Mouse (Mus musculus): ENCODE data around the gene Gnao1. TPM values are rescaled to one million over a fixed set of nuclear protein-coding genes. Genes with fewer than 3 reads are reported as not detected.

The Gnao1 gene
- polyA plus RNA-seq, 1 experiment from 2014 or later: 17.4 TPM

DNA sequence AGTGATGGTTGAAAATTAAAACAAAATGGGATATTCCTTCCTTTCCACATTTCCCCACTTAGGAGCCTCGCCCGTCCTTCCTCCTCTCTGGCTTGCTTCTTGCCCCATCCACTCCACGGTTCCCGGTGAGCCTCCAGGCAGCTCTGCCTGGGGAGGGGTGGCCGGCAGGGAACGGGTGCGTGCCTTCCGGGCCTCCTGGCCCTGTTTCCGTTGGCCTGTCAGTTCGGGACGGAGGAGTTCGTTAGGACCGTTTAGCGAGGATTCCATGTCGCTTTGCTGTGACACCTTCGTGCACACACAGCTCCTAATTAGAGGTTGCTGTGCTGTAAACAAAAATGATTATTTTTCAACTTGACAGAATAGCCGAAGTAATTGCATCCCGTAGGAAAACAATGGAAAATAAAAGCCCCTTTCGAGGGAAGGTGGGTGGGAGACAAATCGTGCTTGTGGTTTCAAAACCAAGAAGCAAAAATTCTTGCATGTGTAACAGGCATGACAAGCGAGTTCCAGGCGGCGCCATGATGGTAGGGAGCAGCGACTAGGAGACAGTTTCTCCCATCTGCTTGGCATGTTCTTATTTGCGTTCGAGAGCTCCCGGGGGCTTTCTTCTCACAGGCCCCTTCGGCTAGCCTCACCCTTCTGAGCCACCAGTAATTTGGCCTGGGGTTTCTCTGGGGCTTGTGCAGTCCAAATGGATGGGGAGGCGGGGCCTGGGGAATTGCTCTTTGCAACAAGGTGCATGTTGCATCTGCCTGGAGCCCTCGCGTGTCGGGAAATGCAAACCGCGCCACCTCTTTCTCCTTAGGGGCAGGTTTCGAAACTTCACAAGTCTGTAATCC lies 3.0 kb downstream of the Gnao1 start:
- WGBS: 11% methylated on average over 35 of the region's 35 CpGs
- H3K4me3 ChIP-seq (ENCODE audit: control insufficient read depth in 1 of 2, insufficient read depth in 1 of 2, low read depth in 1 of 2, low read length in 2 of 2): peak overlapping the region; percentile 28 to 32
- peak overlapping the region; percentile 8; the same call in 1 of the 2 replicates for H3K9ac ChIP-seq (ENCODE audit: low read length)
- peaks cover 16% of the 10 kb centered on the region for H3K27me3 ChIP-seq (ENCODE audit: control insufficient read depth, insufficient read depth, low read length)
- H3K36me3 ChIP-seq (ENCODE audit: control insufficient read depth, insufficient read depth, low read length): no peaks in the 10 kb centered on the region
- peaks cover 8 to 12% of the 10 kb centered on the region in 2 experiments for H3K4me1 ChIP-seq (ENCODE audit: control insufficient read depth in 2 of 2, insufficient read depth in 2 of 2, low read length in 2 of 2)
- H3K27ac ChIP-seq (replicated peaks in 1 of 2; ENCODE audit: control insufficient read depth in 1 of 2, insufficient read depth in 1 of 2, low read depth in 2 of 2, low read length in 2 of 2): no peak overlapping the region
- H3K9me3 ChIP-seq (ENCODE audit: control insufficient read depth, low read length): no peaks in the 10 kb centered on the region
- no peak for ATAC-seq (ENCODE audit: insufficient number of reproducible peaks, insufficient read depth, low FRiP score, low read depth)
- peak overlapping the region; percentile 96 for H3K4me2 ChIP-seq (ENCODE audit: low read length)

GRCm38 (mm10) chr8:93813405-93813761 lies 3.6 kb downstream of the Gnao1 start:
- Histone ChIP-seq H3K27me3 (ENCODE audit: control insufficient read depth, insufficient read depth, low read length) (peaks cover 16% of the 10 kb centered on the region), H3K9me3 (ENCODE audit: control insufficient read depth, low read length) (no peaks in the 10 kb centered on the region), H3K4me1 (ENCODE audit: control insufficient read depth in 2 of 2, insufficient read depth in 2 of 2, low read length in 2 of 2) (peaks cover 8 to 12% of the 10 kb centered on the region in 2 experiments), H3K9ac (ENCODE audit: low read length) (peak overlapping the region; percentile 62), H3K36me3 (ENCODE audit: control insufficient read depth, insufficient read depth, low read length) (0 out of 2 replicates have a peak, but pooled peaks cover 5% of the 10 kb centered on the region), H3K27ac (replicated peaks in 1 of 2; ENCODE audit: control insufficient read depth in 1 of 2, insufficient read depth in 1 of 2, low read depth in 2 of 2, low read length in 2 of 2) (no peak overlapping the region), H3K4me2 (ENCODE audit: low read length) (peak overlapping the region; percentile 96), H3K4me3 (ENCODE audit: control insufficient read depth in 1 of 2, insufficient read depth in 1 of 2, low read depth in 1 of 2, low read length in 2 of 2) (peak overlapping the region; percentile 28 to 32)
- peak; percentile 69 for ATAC-seq (ENCODE audit: insufficient number of reproducible peaks, insufficient read depth, low FRiP score, low read depth)
- WGBS: 0% methylated on average over 26 of the region's 26 CpGs

GRCm38 (mm10) chr8:93814266-93814665 lies 4.5 kb downstream of the Gnao1 start:
- H3K27ac ChIP-seq (replicated peaks in 1 of 2; ENCODE audit: control insufficient read depth in 1 of 2, insufficient read depth in 1 of 2, low read depth in 2 of 2, low read length in 2 of 2): no peak overlapping the region
- H3K9me3 ChIP-seq (ENCODE audit: control insufficient read depth, low read length): no peaks in the 10 kb centered on the region
- no peak overlapping the region for H3K4me2 ChIP-seq (ENCODE audit: low read length)
- peaks cover 8 to 12% of the 10 kb centered on the region in 2 experiments for H3K4me1 ChIP-seq (ENCODE audit: control insufficient read depth in 2 of 2, insufficient read depth in 2 of 2, low read length in 2 of 2)
- 59% methylated on average over 6 of the region's 6 CpGs for WGBS
- H3K36me3 ChIP-seq (ENCODE audit: control insufficient read depth, insufficient read depth, low read length): 0 out of 2 replicates have a peak, but pooled peaks cover 11% of the 10 kb centered on the region
- no peak for ATAC-seq (ENCODE audit: insufficient number of reproducible peaks, insufficient read depth, low FRiP score, low read depth)
- no peak overlapping the region for H3K9ac ChIP-seq (ENCODE audit: low read length)
- peaks cover 16% of the 10 kb centered on the region for H3K27me3 ChIP-seq (ENCODE audit: control insufficient read depth, insufficient read depth, low read length)
- H3K4me3 ChIP-seq (ENCODE audit: control insufficient read depth in 1 of 2, insufficient read depth in 1 of 2, low read depth in 1 of 2, low read length in 2 of 2): no peak overlapping the region

DNA sequence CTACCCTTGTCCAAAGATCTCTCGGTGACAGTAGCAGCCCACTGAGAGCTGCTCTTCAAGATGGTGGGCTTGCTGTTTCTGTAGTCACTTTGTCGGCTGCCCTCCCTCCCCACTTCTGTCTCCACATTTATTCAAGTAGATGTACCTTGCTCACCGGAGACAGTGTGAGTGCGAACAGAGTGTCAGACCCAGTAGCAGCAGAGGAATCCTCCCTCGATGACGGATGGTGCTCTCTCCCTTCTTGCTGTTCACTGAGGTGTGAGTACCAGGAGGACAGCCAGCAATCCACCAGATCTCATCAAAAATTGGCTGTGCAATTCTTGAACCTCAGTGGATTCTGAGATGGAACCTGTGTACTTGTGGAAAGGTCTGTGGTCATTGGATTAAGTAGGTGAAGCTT lies 6.5 kb downstream of the Gnao1 start:
- Histone ChIP-seq H3K27me3 (ENCODE audit: control insufficient read depth, insufficient read depth, low read length) (peaks cover 13% of the 10 kb centered on the region), H3K9ac (ENCODE audit: low read length) (no peak overlapping the region), H3K36me3 (ENCODE audit: control insufficient read depth, insufficient read depth, low read length) (0 out of 2 replicates have a peak, but pooled peaks cover 11% of the 10 kb centered on the region), H3K4me2 (ENCODE audit: low read length) (no peak overlapping the region), H3K4me3 (ENCODE audit: control insufficient read depth in 1 of 2, insufficient read depth in 1 of 2, low read depth in 1 of 2, low read length in 2 of 2) (no peak overlapping the region), H3K4me1 (ENCODE audit: control insufficient read depth in 2 of 2, insufficient read depth in 2 of 2, low read length in 2 of 2) (peaks cover 8 to 12% of the 10 kb centered on the region in 2 experiments), H3K27ac (replicated peaks in 1 of 2; ENCODE audit: control insufficient read depth in 1 of 2, insufficient read depth in 1 of 2, low read depth in 2 of 2, low read length in 2 of 2) (no peak overlapping the region), H3K9me3 (ENCODE audit: control insufficient read depth, low read length) (no peaks in the 10 kb centered on the region)
- ATAC-seq (ENCODE audit: insufficient number of reproducible peaks, insufficient read depth, low FRiP score, low read depth): no peak
- WGBS: 66% methylated on average over 6 of the region's 6 CpGs

DNA sequence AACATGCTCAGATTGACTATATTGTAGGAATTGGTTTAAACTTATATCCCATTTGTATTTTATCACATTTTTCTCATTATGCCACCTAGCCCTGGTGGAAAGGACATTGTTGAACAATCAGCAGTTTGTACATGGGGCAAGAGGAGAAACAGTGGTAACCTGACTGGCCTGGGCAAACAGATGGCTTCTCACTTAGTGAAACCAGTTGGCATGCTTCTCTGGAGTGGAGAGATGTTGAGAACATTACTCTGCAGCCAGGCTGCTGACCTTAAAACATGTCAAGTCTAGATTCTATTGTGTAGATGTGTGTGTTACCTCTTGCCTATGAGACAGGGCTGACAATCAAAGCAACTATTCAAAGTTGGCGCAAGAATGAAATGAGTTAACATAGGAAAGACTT lies 7.6 kb downstream of the Gnao1 start:
- no peak overlapping the region for H3K4me2 ChIP-seq (ENCODE audit: low read length)

DNA sequence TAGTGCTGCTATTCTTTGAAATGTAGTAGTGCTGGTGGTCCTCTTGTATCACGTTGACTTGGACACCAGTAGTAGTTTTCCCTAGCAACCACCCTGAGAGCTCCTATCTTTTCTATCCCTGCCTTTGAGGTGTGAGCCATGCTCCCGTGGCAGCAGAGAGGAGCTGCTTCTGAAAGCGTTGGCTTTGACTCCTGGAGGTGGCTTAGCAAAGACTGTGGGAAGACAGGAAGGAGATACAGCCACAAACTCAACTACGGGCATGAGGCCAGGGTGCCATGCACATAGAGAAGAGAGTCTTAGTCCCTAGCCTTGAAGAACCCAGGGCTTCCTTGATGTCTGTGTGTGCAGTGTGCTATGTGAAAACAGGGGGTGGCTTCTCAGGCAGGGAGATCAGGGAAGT lies 10.2 kb downstream of the Gnao1 start:
- 0 out of 2 replicates have a peak, but pooled peaks cover 11% of the 10 kb centered on the region for H3K36me3 ChIP-seq (ENCODE audit: control insufficient read depth, insufficient read depth, low read length)
- H3K9me3 ChIP-seq (ENCODE audit: control insufficient read depth, low read length): no peaks in the 10 kb centered on the region
- H3K27me3 ChIP-seq (ENCODE audit: control insufficient read depth, insufficient read depth, low read length): no peaks in the 10 kb centered on the region
- no peak for ATAC-seq (ENCODE audit: insufficient number of reproducible peaks, insufficient read depth, low FRiP score, low read depth)
- no peak overlapping the region for H3K4me2 ChIP-seq (ENCODE audit: low read length)
- 48% methylated on average over 4 of the region's 4 CpGs for whole genome bisulfite sequencing
- H3K9ac ChIP-seq (ENCODE audit: low read length): no peak overlapping the region
- no peak overlapping the region for H3K4me3 ChIP-seq (ENCODE audit: control insufficient read depth in 1 of 2, insufficient read depth in 1 of 2, low read depth in 1 of 2, low read length in 2 of 2)
- H3K27ac ChIP-seq (replicated peaks in 1 of 2; ENCODE audit: control insufficient read depth in 1 of 2, insufficient read depth in 1 of 2, low read depth in 2 of 2, low read length in 2 of 2): no peak overlapping the region
- H3K4me1 ChIP-seq (ENCODE audit: control insufficient read depth in 2 of 2, insufficient read depth in 2 of 2, low read length in 2 of 2): peaks cover 0 to 4% of the 10 kb centered on the region in 2 experiments; a peak in 1 of 4 replicates

More for the DNA sequence above, 7.6 kb downstream of the Gnao1 start:
- Histone ChIP-seq H3K27me3 (ENCODE audit: control insufficient read depth, insufficient read depth, low read length) (peaks cover 3% of the 10 kb centered on the region), H3K27ac (replicated peaks in 1 of 2; ENCODE audit: control insufficient read depth in 1 of 2, insufficient read depth in 1 of 2, low read depth in 2 of 2, low read length in 2 of 2) (no peak overlapping the region), H3K4me3 (ENCODE audit: control insufficient read depth in 1 of 2, insufficient read depth in 1 of 2, low read depth in 1 of 2, low read length in 2 of 2) (no peak overlapping the region), H3K4me1 (ENCODE audit: control insufficient read depth in 2 of 2, insufficient read depth in 2 of 2, low read length in 2 of 2) (peaks cover 8 to 13% of the 10 kb centered on the region in 2 experiments), H3K36me3 (ENCODE audit: control insufficient read depth, insufficient read depth, low read length) (0 out of 2 replicates have a peak, but pooled peaks cover 11% of the 10 kb centered on the region), H3K9me3 (ENCODE audit: control insufficient read depth, low read length) (no peaks in the 10 kb centered on the region), H3K9ac (ENCODE audit: low read length) (no peak overlapping the region)
- ATAC-seq (ENCODE audit: insufficient number of reproducible peaks, insufficient read depth, low FRiP score, low read depth): no peak
- WGBS: 92% methylated on average over 1 of the region's 1 CpGs

GRCm38 (mm10) chr8:93821327-93821726 lies 11.6 kb downstream of the Gnao1 start:
- H3K4me2 ChIP-seq (ENCODE audit: low read length): no peak overlapping the region
- WGBS: 89% methylated on average over 7 of the region's 7 CpGs
- H3K27ac ChIP-seq (replicated peaks in 1 of 2; ENCODE audit: control insufficient read depth in 1 of 2, insufficient read depth in 1 of 2, low read depth in 2 of 2, low read length in 2 of 2): no peak overlapping the region
- no peaks in the 10 kb centered on the region for H3K9me3 ChIP-seq (ENCODE audit: control insufficient read depth, low read length)
- no peak for ATAC-seq (ENCODE audit: insufficient number of reproducible peaks, insufficient read depth, low FRiP score, low read depth)
- H3K36me3 ChIP-seq (ENCODE audit: control insufficient read depth, insufficient read depth, low read length): 0 out of 2 replicates have a peak, but pooled peaks cover 11% of the 10 kb centered on the region
- no peaks in the 10 kb centered on the region for H3K27me3 ChIP-seq (ENCODE audit: control insufficient read depth, insufficient read depth, low read length)
- H3K9ac ChIP-seq (ENCODE audit: low read length): no peak overlapping the region
- peaks cover 0 to 4% of the 10 kb centered on the region in 2 experiments; a peak in 1 of 4 replicates for H3K4me1 ChIP-seq (ENCODE audit: control insufficient read depth in 2 of 2, insufficient read depth in 2 of 2, low read length in 2 of 2)
- H3K4me3 ChIP-seq (ENCODE audit: control insufficient read depth in 1 of 2, insufficient read depth in 1 of 2, low read depth in 1 of 2, low read length in 2 of 2): no peak overlapping the region
